Mouse (Mus musculus): ENCODE measurements at regions not wholly inside any gene's neighbourhood (a gene's known extent, or its start where the extent isn't known, plus 50 kb on each side); places are given as distances from the start of the nearest gene placed in this dataset.

DNA sequence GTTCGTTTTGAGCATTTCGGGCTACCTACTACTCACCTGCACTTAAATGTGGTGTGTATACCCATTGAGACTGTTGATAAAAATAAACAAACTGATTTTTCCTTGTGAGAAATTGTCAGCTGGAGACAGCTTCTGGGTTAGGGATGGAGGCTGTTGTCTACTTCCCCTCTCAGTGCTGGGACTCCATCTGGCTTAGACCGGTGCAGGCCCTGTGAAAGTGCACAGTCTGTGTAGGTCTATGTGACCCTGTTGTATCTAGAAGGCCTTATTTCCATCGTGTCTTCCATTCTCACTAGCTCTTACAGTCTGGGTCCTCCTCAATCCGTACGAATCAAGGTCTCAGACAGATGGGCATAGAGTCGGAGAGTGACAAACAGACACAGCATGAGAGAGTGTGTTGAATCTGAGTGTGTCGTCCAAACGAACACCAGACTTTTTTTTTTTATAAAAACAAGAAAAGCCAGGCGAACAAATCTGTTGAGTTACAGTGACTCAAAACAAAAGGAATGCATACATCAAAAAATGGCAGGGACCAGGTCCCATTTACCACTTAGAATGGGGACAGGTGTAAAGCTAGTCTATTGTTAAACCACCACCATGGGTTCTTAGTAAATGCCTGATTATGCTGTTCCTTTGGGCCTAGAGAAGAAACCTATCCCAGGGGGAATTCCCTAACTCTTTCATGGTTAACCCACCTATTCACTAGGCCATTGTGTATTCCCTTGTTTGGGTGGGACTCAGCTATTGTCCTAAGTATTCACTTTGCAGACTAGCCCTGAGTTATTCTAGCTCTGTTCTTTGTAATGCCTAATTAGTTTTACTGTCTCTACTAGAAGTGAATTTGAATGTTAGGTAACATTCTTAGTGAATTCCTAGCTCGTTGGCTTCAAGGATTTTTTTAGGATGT, 69.1 kb upstream of the Pax1 start:
- Histone ChIP-seq H3K27ac (ENCODE audit: low read depth, low read length) (no peak overlapping the region), H3K4me3 (ENCODE audit: low read depth, low read length) (no peak overlapping the region), H3K4me2 (ENCODE audit: low read length) (no peak overlapping the region), H3K9me3 (replicated peaks; ENCODE audit: control insufficient read depth, low read length) (no peaks in the 10 kb centered on the region), H3K9ac (ENCODE audit: low read length) (no peak overlapping the region), H3K36me3 (ENCODE audit: control insufficient read depth, insufficient read depth, low read length) (no peaks in the 10 kb centered on the region), H3K27me3 (replicated peaks; ENCODE audit: control insufficient read depth, insufficient read depth, low read length) (no peaks in the 10 kb centered on the region), H3K4me1 (ENCODE audit: control insufficient read depth, insufficient read depth, low read length) (peaks cover 2% of the 10 kb centered on the region; the same call in 1 of the 2 replicates)
- DNase-seq (ENCODE audit: low spot score), result no peak
- ATAC-seq, result no peak
- WGBS, result 36% methylated on average over 11 of the region's 11 CpGs

DNA sequence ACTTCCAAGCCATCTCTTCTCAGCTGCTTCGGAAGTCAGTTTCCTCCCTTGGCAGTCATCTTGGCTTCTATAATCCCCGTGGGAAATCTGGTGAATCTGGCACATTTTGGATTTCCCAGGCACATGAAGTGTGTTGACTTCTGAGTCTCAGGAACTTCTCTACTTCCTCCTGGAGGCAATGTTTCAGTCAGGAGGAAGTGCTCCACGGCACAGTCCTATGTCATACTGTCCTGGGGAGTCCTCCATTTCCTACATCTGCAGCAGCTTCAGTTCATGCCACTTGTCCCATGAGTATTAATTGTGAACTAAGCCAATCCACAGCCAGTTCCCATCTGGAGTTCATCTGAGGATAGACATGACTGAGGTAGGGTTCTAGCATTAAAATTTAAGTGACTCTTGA, 78.3 kb upstream of the Pax1 start:
- no peak overlapping the region for H3K4me3 ChIP-seq (ENCODE audit: low read depth, low read length)
- no peaks in the 10 kb centered on the region for H3K9me3 ChIP-seq (replicated peaks; ENCODE audit: control insufficient read depth, low read length)
- H3K4me2 ChIP-seq (ENCODE audit: low read length), result no peak overlapping the region
- no peaks in the 10 kb centered on the region for H3K36me3 ChIP-seq (ENCODE audit: control insufficient read depth, insufficient read depth, low read length)
- ATAC-seq, result no peak
- H3K9ac ChIP-seq (ENCODE audit: low read length), result no peak overlapping the region
- H3K4me1 ChIP-seq (ENCODE audit: control insufficient read depth, insufficient read depth, low read length), result no peaks in the 10 kb centered on the region
- 81% methylated on average over 3 of the region's 3 CpGs for WGBS
- H3K27me3 ChIP-seq (replicated peaks; ENCODE audit: control insufficient read depth, insufficient read depth, low read length), result no peaks in the 10 kb centered on the region
- no peak for DNase-seq (ENCODE audit: low spot score)
- no peak overlapping the region for H3K27ac ChIP-seq (ENCODE audit: low read depth, low read length)

DNA sequence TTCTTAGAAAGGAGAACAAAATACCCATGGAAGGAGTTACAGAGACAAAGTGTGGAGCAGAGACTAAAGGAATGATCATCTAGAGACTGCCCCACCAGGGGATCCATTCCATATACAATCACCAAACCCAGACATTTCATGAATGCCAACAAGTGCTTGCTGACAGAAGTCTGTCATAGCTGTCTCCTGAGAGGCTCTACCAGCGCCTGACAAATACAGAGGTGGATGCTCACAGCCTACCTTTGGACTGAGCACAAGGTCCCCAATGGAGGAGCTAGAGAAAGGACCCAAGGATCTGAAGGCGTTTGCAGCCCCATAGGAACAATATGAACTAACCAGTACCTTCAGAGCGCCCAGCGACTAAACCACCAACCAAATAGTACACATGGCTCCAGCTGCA, 83.6 kb upstream of the Nkx2-2 start:
- Histone ChIP-seq H3K4me1 (ENCODE audit: control insufficient read depth, insufficient read depth, low read length) (no peaks in the 10 kb centered on the region), H3K4me3 (ENCODE audit: low read depth, low read length) (no peak overlapping the region), H3K9ac (ENCODE audit: low read length) (no peak overlapping the region), H3K36me3 (ENCODE audit: control insufficient read depth, insufficient read depth, low read length) (no peaks in the 10 kb centered on the region), H3K27me3 (replicated peaks; ENCODE audit: control insufficient read depth, insufficient read depth, low read length) (no peaks in the 10 kb centered on the region), H3K4me2 (ENCODE audit: low read length) (no peak overlapping the region), H3K27ac (ENCODE audit: low read depth, low read length) (no peak overlapping the region), H3K9me3 (replicated peaks; ENCODE audit: control insufficient read depth, low read length) (no peaks in the 10 kb centered on the region)
- WGBS, result 87% methylated on average over 4 of the region's 4 CpGs
- ATAC-seq, result no peak
- DNase-seq (ENCODE audit: low spot score), result no peak

DNA sequence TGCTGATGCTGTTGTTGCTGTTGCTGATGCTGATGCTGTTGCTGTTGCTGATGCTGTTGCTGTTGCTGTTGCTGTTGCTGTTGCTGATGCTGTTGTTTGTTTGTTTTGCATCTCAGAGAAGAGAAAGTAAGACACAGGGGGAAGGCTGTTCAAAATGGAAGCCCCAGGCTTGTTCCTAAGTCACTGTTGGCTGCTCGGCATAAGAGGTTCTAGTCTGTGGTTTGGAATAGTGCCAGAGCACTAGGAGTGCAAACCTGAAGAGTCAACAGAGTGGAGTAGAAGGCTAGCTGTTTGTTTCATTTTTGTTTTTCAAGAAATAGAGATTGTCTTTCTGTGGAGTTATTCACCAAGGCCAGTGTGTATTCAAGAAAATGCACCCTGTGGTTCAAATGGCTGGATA, 75.1 kb upstream of the Nkx2-2 start:
- no peak overlapping the region for H3K27ac ChIP-seq (ENCODE audit: low read depth, low read length)
- no peaks in the 10 kb centered on the region for H3K9me3 ChIP-seq (replicated peaks; ENCODE audit: control insufficient read depth, low read length)
- ATAC-seq, result no peak
- H3K36me3 ChIP-seq (ENCODE audit: control insufficient read depth, insufficient read depth, low read length), result no peaks in the 10 kb centered on the region
- 73% methylated on average over 1 of the region's 1 CpGs for WGBS
- H3K27me3 ChIP-seq (replicated peaks; ENCODE audit: control insufficient read depth, insufficient read depth, low read length), result no peaks in the 10 kb centered on the region
- H3K9ac ChIP-seq (ENCODE audit: low read length), result no peak overlapping the region
- H3K4me3 ChIP-seq (ENCODE audit: low read depth, low read length), result no peak overlapping the region
- H3K4me2 ChIP-seq (ENCODE audit: low read length), result no peak overlapping the region
- no peak for DNase-seq (ENCODE audit: low spot score)
- no peaks in the 10 kb centered on the region for H3K4me1 ChIP-seq (ENCODE audit: control insufficient read depth, insufficient read depth, low read length)

DNA sequence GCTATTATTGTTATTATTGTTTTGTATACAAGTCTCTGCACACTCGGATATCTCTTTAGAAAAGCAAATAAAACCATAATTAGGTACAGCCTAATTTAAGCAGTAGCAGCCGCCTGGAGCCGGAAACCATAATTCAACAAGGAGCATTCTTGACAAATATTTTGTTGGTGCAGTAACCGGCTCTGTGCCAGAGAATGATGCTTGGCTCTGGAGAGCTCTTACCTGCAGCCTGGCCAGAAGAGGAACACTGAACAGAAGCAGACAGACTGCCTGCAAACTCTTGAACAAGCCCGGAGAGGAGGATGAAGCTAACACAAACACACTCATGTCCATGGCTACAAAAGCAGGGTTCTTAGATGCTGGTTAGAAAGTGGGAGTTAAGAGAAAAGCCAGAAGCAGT, 73.9 kb upstream of the Nkx2-2 start:
- Histone ChIP-seq H3K4me3 (ENCODE audit: low read depth, low read length) (no peak overlapping the region), H3K9me3 (replicated peaks; ENCODE audit: control insufficient read depth, low read length) (no peaks in the 10 kb centered on the region), H3K9ac (ENCODE audit: low read length) (no peak overlapping the region), H3K27me3 (replicated peaks; ENCODE audit: control insufficient read depth, insufficient read depth, low read length) (no peaks in the 10 kb centered on the region), H3K4me1 (ENCODE audit: control insufficient read depth, insufficient read depth, low read length) (no peaks in the 10 kb centered on the region), H3K36me3 (ENCODE audit: control insufficient read depth, insufficient read depth, low read length) (no peaks in the 10 kb centered on the region), H3K4me2 (ENCODE audit: low read length) (no peak overlapping the region), H3K27ac (ENCODE audit: low read depth, low read length) (no peak overlapping the region)
- peak; percentile 18; the same call in 1 of the 2 replicates for ATAC-seq
- WGBS, result 53% methylated on average over 5 of the region's 5 CpGs
- peak; percentile 18 for DNase-seq (ENCODE audit: low spot score)

DNA sequence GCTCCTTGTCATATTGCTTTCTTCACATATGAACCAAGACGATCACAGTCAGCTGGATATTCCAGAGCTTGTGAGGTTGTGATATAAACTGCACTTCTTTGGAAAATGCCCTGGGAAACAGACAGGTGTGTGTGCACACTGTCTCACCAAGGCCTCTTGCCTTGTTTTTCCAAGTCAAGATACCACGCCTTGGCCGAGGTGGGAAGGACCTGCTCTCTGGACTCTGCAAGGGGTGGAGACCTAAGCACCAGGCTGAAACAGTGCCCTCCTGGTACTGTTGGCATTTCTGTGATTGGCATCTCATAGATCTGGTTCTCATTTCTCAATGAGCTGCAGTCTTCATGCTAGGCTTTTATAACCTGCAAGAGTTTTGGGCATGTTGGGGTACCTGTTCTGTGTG, 73.2 kb upstream of the Nkx2-2 start:
- DNase-seq (ENCODE audit: low spot score) (no peak), ATAC-seq (0 out of 2 replicates have a peak, but pooled peaks have one; percentile 2)
- WGBS, result 87% methylated on average over 3 of the region's 3 CpGs
- H3K36me3 ChIP-seq (ENCODE audit: control insufficient read depth, insufficient read depth, low read length), result no peaks in the 10 kb centered on the region
- H3K9ac ChIP-seq (ENCODE audit: low read length), result no peak overlapping the region
- no peaks in the 10 kb centered on the region for H3K27me3 ChIP-seq (replicated peaks; ENCODE audit: control insufficient read depth, insufficient read depth, low read length)
- no peaks in the 10 kb centered on the region for H3K9me3 ChIP-seq (replicated peaks; ENCODE audit: control insufficient read depth, low read length)
- no peak overlapping the region for H3K4me3 ChIP-seq (ENCODE audit: low read depth, low read length)
- no peaks in the 10 kb centered on the region for H3K4me1 ChIP-seq (ENCODE audit: control insufficient read depth, insufficient read depth, low read length)
- H3K4me2 ChIP-seq (ENCODE audit: low read length), result no peak overlapping the region
- no peak overlapping the region for H3K27ac ChIP-seq (ENCODE audit: low read depth, low read length)

DNA sequence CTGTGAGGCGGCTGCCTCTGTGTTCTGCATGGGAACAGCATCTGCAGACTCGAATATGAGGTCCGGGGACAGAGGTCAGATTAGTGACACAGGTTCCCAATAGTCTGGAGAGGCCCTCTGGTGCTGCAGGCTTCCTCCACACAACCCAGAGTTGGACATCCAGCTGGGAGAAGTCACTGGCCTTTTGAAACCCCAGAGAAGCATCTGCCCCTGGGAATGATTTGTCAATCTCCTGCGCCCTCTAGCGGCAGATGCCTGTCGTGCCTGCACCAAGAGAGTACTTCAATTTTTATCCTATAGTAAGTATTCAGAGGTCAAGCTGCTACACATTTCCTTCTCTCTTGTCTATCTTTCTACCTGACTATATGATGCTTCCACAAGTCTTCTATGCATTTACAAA, 62.7 kb upstream of the Nkx2-2 start:
- no peaks in the 10 kb centered on the region for H3K27me3 ChIP-seq (replicated peaks; ENCODE audit: control insufficient read depth, insufficient read depth, low read length)

DNA sequence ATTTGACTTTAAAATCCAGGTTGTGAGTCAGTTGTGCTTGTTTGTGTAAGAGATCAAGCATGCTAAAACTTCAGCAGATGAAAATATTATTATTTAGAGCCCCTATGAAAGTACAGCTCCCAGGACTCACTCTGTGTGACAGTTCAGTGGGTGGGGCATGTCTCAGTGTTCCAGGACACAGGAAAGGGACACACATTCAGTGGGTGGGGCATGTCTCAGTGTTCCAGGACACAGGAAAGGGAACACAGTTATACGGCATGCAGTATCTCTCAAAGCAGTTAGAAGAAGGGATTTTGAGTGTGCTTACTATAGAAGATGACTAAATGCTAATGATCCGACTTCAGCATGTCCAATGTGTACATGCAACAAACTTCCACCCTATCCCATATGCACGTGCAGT, 60.9 kb upstream of the Nkx2-2 start:
- Histone ChIP-seq H3K9me3 (replicated peaks; ENCODE audit: control insufficient read depth, low read length) (no peaks in the 10 kb centered on the region), H3K36me3 (ENCODE audit: control insufficient read depth, insufficient read depth, low read length) (no peaks in the 10 kb centered on the region), H3K27me3 (replicated peaks; ENCODE audit: control insufficient read depth, insufficient read depth, low read length) (0 out of 2 replicates have a peak, but pooled peaks cover 3% of the 10 kb centered on the region), H3K4me3 (ENCODE audit: low read depth, low read length) (no peak overlapping the region), H3K4me1 (ENCODE audit: control insufficient read depth, insufficient read depth, low read length) (0 out of 2 replicates have a peak, but pooled peaks cover 2% of the 10 kb centered on the region), H3K27ac (ENCODE audit: low read depth, low read length) (no peak overlapping the region), H3K9ac (ENCODE audit: low read length) (no peak overlapping the region), H3K4me2 (ENCODE audit: low read length) (no peak overlapping the region)
- no peak for ATAC-seq
- WGBS, result 73% methylated on average over 3 of the region's 3 CpGs
- DNase-seq (ENCODE audit: low spot score), result no peak

More for the DNA sequence above, 62.7 kb upstream of the Nkx2-2 start:
- 16% methylated on average over 6 of the region's 6 CpGs for WGBS
- no peaks in the 10 kb centered on the region for H3K36me3 ChIP-seq (ENCODE audit: control insufficient read depth, insufficient read depth, low read length)
- H3K9ac ChIP-seq (ENCODE audit: low read length), result no peak overlapping the region
- H3K4me1 ChIP-seq (ENCODE audit: control insufficient read depth, insufficient read depth, low read length), result 0 out of 2 replicates have a peak, but pooled peaks cover 2% of the 10 kb centered on the region
- no peak for ATAC-seq
- H3K27ac ChIP-seq (ENCODE audit: low read depth, low read length), result no peak overlapping the region
- peak; percentile 73 for DNase-seq (ENCODE audit: low spot score)
- no peak overlapping the region for H3K4me3 ChIP-seq (ENCODE audit: low read depth, low read length)
- H3K9me3 ChIP-seq (replicated peaks; ENCODE audit: control insufficient read depth, low read length), result no peaks in the 10 kb centered on the region
- H3K4me2 ChIP-seq (ENCODE audit: low read length), result no peak overlapping the region

DNA sequence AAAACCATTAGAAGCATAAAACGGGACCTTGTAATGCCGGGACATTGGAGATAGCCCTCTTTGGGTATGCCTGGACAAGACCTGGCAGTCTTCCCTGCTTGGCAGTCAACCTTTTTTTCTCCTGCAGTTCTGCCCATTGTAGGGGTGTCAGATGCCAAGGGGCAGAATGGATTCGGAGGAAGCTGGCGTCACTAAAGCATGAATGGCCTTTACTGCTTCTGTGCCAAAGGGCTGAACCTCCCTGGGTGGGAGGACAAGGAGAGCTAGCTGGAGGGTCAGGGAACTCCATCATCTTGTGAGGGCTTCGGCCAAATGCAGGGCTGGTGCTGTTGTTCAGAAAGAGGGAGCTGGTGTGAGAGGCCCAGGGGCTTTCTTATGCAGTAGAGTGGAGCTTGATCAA, 60.1 kb upstream of the Nkx2-2 start:
- 0 out of 2 replicates have a peak, but pooled peaks cover 3% of the 10 kb centered on the region for H3K27me3 ChIP-seq (replicated peaks; ENCODE audit: control insufficient read depth, insufficient read depth, low read length)
- ATAC-seq, result no peak; the same call in 1 of the 2 replicates
- H3K4me3 ChIP-seq (ENCODE audit: low read depth, low read length), result no peak overlapping the region
- no peak overlapping the region for H3K4me2 ChIP-seq (ENCODE audit: low read length)
- 28% methylated on average over 5 of the region's 5 CpGs for WGBS
- H3K4me1 ChIP-seq (ENCODE audit: control insufficient read depth, insufficient read depth, low read length), result 0 out of 2 replicates have a peak, but pooled peaks cover 2% of the 10 kb centered on the region
- no peak overlapping the region for H3K27ac ChIP-seq (ENCODE audit: low read depth, low read length)
- H3K36me3 ChIP-seq (ENCODE audit: control insufficient read depth, insufficient read depth, low read length), result no peaks in the 10 kb centered on the region
- no peak overlapping the region for H3K9ac ChIP-seq (ENCODE audit: low read length)
- no peak for DNase-seq (ENCODE audit: low spot score)
- H3K9me3 ChIP-seq (replicated peaks; ENCODE audit: control insufficient read depth, low read length), result no peaks in the 10 kb centered on the region

Measured in forebrain, embryonic 14.5 days (tissue).